Mouse (Mus musculus) erythroid progenitor cell, adult 5-6 weeks (primary cell): Measurements from ENCODE around the gene Trpm3. TPM values are rescaled to one million over a fixed set of nuclear protein-coding genes. Genes with fewer than 3 reads are reported as not detected.

ENCODE experiments used
- ATAC-seq: replicated peaks from 2 replicates; pipeline ENCODE4 v1.8.0; 2016; ENCODE audit warnings: moderate number of reproducible peaks, mild to moderate bottlenecking, moderate TSS enrichment, inconsistent platforms; ENCODE audit not compliant: poor library complexity, low FRiP score, severe bottlenecking
- total RNA-seq, 2 experiments: library from RNA; stranded (forward) in 1 of 2; stranded (reverse) in 1 of 2; fragments of 150-400 nt in 1 of 2; fragments of 186-747, 209-891 nt in 1 of 2; gene quantifications; 2 replicates each; pipeline versions ENCODE4 v1.2.3 to v1.2.4; 2015 to 2017; ENCODE audit warnings: low replicate concordance in 2 of 2

Trpm3 gene
- total RNA-seq (2015; ENCODE audit: low replicate concordance) (not detected in 2 replicates), total RNA-seq (2017; ENCODE audit: low replicate concordance) (not detected in 2 replicates)

GRCm38 (mm10) chr19:22138590-22139421 lies at the start of gene Trpm3:
Trpm3 (plus strand) TSS chr19:22139046.
- no peak for ATAC-seq

GRCm38 (mm10) chr19:22100582-22100981 lies 38.3 kb upstream of the Trpm3 start:
- no peak for ATAC-seq

- no peak for ATAC-seq
Measured at GRCm38 (mm10) chr19:22103865-22104264, 35.0 kb upstream of the Trpm3 start.

GRCm38 (mm10) chr19:22104848-22105484 lies 33.9 kb upstream of the Trpm3 start:
- no peak for ATAC-seq

- no peak for ATAC-seq
Measured at GRCm38 (mm10) chr19:22105648-22106047, 33.2 kb upstream of the Trpm3 start.

GRCm38 (mm10) chr19:22108893-22109463 lies 29.9 kb upstream of the Trpm3 start:
- ATAC-seq: no peak

GRCm38 (mm10) chr19:22120976-22121375 lies 17.9 kb upstream of the Trpm3 start:
- ATAC-seq: no peak

- no peak for ATAC-seq
Measured at GRCm38 (mm10) chr19:22121631-22122030, 17.2 kb upstream of the Trpm3 start.

- no peak for ATAC-seq
Measured at GRCm38 (mm10) chr19:22132626-22133025, 6.2 kb upstream of the Trpm3 start.

GRCm38 (mm10) chr19:22178549-22178948 lies 39.7 kb downstream of the Trpm3 start:
- no peak for ATAC-seq

GRCm38 (mm10) chr19:22179017-22179416 lies 40.2 kb downstream of the Trpm3 start:
- no peak for ATAC-seq

- no peak for ATAC-seq
Measured at GRCm38 (mm10) chr19:22180136-22180535, 41.3 kb downstream of the Trpm3 start.

GRCm38 (mm10) chr19:22189716-22190115 lies 50.9 kb downstream of the Trpm3 start:
- ATAC-seq: no peak

GRCm38 (mm10) chr19:22222520-22222919 lies 83.7 kb downstream of the Trpm3 start:
- ATAC-seq: no peak

- no peak for ATAC-seq
Measured at GRCm38 (mm10) chr19:22234187-22234586, 95.3 kb downstream of the Trpm3 start.

- ATAC-seq: no peak
Measured at GRCm38 (mm10) chr19:22249076-22249475, 110.2 kb downstream of the Trpm3 start.

- ATAC-seq: no peak
Measured at GRCm38 (mm10) chr19:22272916-22273315, 134.1 kb downstream of the Trpm3 start.

- ATAC-seq: no peak
Measured at GRCm38 (mm10) chr19:22284651-22285050, 145.8 kb downstream of the Trpm3 start.

- no peak for ATAC-seq
Measured at GRCm38 (mm10) chr19:22292671-22293070, 153.8 kb downstream of the Trpm3 start.

- ATAC-seq: no peak
Measured at GRCm38 (mm10) chr19:22300906-22301305, 162.1 kb downstream of the Trpm3 start.
